Mouse (Mus musculus) monocyte, adult 5-6 weeks (primary cell): ENCODE results near the gene Sptlc3. TPM values are rescaled to one million over a fixed set of nuclear protein-coding genes. Genes with fewer than 3 reads are reported as not detected.

Experiments
- ATAC-seq: fragments of 153-309, 156-312 bp; replicated peaks from 2 replicates; pipeline ENCODE4 v1.8.0; 2017; ENCODE audit warnings: mild to moderate bottlenecking; ENCODE audit not compliant: low TSS enrichment, insufficient number of reproducible peaks, severe bottlenecking, poor library complexity, low FRiP score
- total RNA-seq: library from RNA; stranded (forward); fragments of 200-1000, 200-491, 200-594 nt; gene quantifications from 3 replicates; pipeline ENCODE4 v1.2.3, GENCODE M21; 2017

Gene Sptlc3
- total RNA-seq, 1 experiment from 2014 or later, result not detected

- ATAC-seq, result no peak
These were observed 132.8 kb downstream of the Sptlc3 start for GRCm38 (mm10) chr2:139626496-139626895.

- ATAC-seq, result no peak
These were observed 135.0 kb downstream of the Sptlc3 start for GRCm38 (mm10) chr2:139628731-139629130.

GRCm38 (mm10) chr2:139629653-139630052 lies 135.9 kb downstream of the Sptlc3 start:
- no peak for ATAC-seq

- no peak for ATAC-seq
These were observed 140.8 kb downstream of the Sptlc3 start for GRCm38 (mm10) chr2:139634506-139634905.

- ATAC-seq, result no peak
These were observed 144.1 kb downstream of the Sptlc3 start for GRCm38 (mm10) chr2:139637861-139638260.

GRCm38 (mm10) chr2:139641757-139642385 lies 148.2 kb downstream of the Sptlc3 start:
- ATAC-seq, result no peak

- no peak for ATAC-seq
These were observed 155.8 kb downstream of the Sptlc3 start for GRCm38 (mm10) chr2:139649518-139649917.

- no peak for ATAC-seq
These were observed 163.0 kb downstream of the Sptlc3 start for GRCm38 (mm10) chr2:139656750-139657149.

GRCm38 (mm10) chr2:139671838-139672237 lies 178.1 kb downstream of the Sptlc3 start:
- ATAC-seq, result no peak

- ATAC-seq, result no peak
These were observed 178.7 kb downstream of the Sptlc3 start for GRCm38 (mm10) chr2:139672371-139672770.

GRCm38 (mm10) chr2:139677065-139677762 lies 183.5 kb downstream of the Sptlc3 start:
- no peak for ATAC-seq

GRCm38 (mm10) chr2:139677809-139678274 lies 184.1 kb downstream of the Sptlc3 start, which contains the start of gene Ism1:
TSS of gene Ism1 (plus strand) at chr2:139678178.
- ATAC-seq, result no peak

GRCm38 (mm10) chr2:139678275-139679140 lies 184.8 kb downstream of the Sptlc3 start:
- no peak for ATAC-seq

- no peak for ATAC-seq
These were observed 188.8 kb downstream of the Sptlc3 start for GRCm38 (mm10) chr2:139682540-139682939.

Other genes starting within 250 kb of the Sptlc3 start
- not detected in 3 replicates for gene Ism1, start 184.3 kb downstream of the Sptlc3 start, total RNA-seq